Mouse (Mus musculus) cerebellum, adult 2 months (tissue): ENCODE measurements around the gene Fgf14.
A peak's percentile ranks its signal among the peaks of the same experiment; 100 is the strongest.

Source experiments
- CTCF ChIP-seq: fragments of 200-500 bp; IDR thresholded peaks from 2 replicates; pipeline ENCODE4 v1.5.1; 2011; ENCODE audit warnings: low read depth, mild to moderate bottlenecking, control low read depth, low read length, moderate library complexity, borderline replicate concordance; ENCODE audit not compliant: insufficient read depth
- POLR2A ChIP-seq: fragments of 200-500 bp; IDR thresholded peaks from 2 replicates; pipeline ENCODE4 v1.6.1; 2011; ENCODE audit warnings: low read length, control low read depth, borderline replicate concordance; ENCODE audit not compliant: insufficient read depth

DNA sequence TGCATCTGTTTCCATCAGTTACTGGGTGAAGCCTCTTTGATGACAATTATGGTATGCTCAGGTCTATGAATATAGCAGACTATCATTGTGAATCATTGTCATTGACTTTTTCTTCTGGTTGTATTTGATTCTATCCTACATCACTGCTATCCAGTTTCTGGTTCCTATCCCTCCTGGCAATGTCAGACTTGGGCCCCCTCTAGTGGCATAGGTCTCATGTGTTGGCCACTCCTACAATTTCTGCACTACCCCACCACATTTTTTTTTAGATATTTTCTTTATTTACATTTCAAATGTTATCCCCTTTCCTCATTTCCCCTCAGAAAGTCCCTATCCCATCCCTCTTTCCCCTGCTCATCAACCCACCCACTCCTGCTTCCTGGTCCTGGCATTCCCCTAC, 409.9 kb downstream of the Fgf14 start:
- TF ChIP-seq POLR2A (no peak), CTCF (peak; percentile 26; the same call in 1 of the 2 replicates)
